Mouse (Mus musculus): ENCODE data around the gene Kcnh6.

The Kcnh6 gene

GRCm38 (mm10) chr11:106007821-106008220, at the start of gene Kcnh6:
Kcnh6 (plus strand) TSS chr11:106008124.
- DNase-seq (ENCODE audit: low read depth) = peak; percentile 80

GRCm38 (mm10) chr11:105958566-105958965, 49.4 kb upstream of the Kcnh6 start:
- DNase-seq (ENCODE audit: low read depth) = no peak

GRCm38 (mm10) chr11:105959355-105959754, 48.6 kb upstream of the Kcnh6 start:
- no peak for DNase-seq (ENCODE audit: low read depth)

- DNase-seq (ENCODE audit: low read depth) = no peak
These were observed 43.2 kb upstream of the Kcnh6 start for GRCm38 (mm10) chr11:105964691-105965090.

GRCm38 (mm10) chr11:105966288-105966687, 41.6 kb upstream of the Kcnh6 start:
- DNase-seq (ENCODE audit: low read depth) = no peak

GRCm38 (mm10) chr11:105967741-105968574, 40.0 kb upstream of the Kcnh6 start, which contains the start of gene Ace:
Ace (plus strand) TSS chr11:105967945.
- no peak for DNase-seq (ENCODE audit: low read depth)

- no peak for DNase-seq (ENCODE audit: low read depth)
These were observed 39.0 kb upstream of the Kcnh6 start for GRCm38 (mm10) chr11:105968948-105969347.

- peak; percentile 39 for DNase-seq (ENCODE audit: low read depth)
These were observed 38.4 kb upstream of the Kcnh6 start for GRCm38 (mm10) chr11:105969516-105969915.

- DNase-seq (ENCODE audit: low read depth) = no peak
These were observed 33.3 kb upstream of the Kcnh6 start for GRCm38 (mm10) chr11:105974593-105974992.

- no peak for DNase-seq (ENCODE audit: low read depth)
These were observed 32.9 kb upstream of the Kcnh6 start for GRCm38 (mm10) chr11:105975050-105975449.

GRCm38 (mm10) chr11:105975636-105976035, 32.3 kb upstream of the Kcnh6 start:
- DNase-seq (ENCODE audit: low read depth) = no peak

- DNase-seq (ENCODE audit: low read depth) = no peak
These were observed 29.7 kb upstream of the Kcnh6 start for GRCm38 (mm10) chr11:105978232-105978631.

- DNase-seq (ENCODE audit: low read depth) = no peak
These were observed 29.3 kb upstream of the Kcnh6 start for GRCm38 (mm10) chr11:105978634-105979033.

- no peak for DNase-seq (ENCODE audit: low read depth)
These were observed 23.5 kb upstream of the Kcnh6 start for GRCm38 (mm10) chr11:105984452-105984851.

GRCm38 (mm10) chr11:105987446-105987845, 20.5 kb upstream of the Kcnh6 start:
- no peak for DNase-seq (ENCODE audit: low read depth)

GRCm38 (mm10) chr11:105989446-105989845, 18.5 kb upstream of the Kcnh6 start:
- DNase-seq (ENCODE audit: low read depth) = no peak

GRCm38 (mm10) chr11:105990231-105990630, 17.7 kb upstream of the Kcnh6 start:
- no peak for DNase-seq (ENCODE audit: low read depth)

GRCm38 (mm10) chr11:105994375-105994774, 13.5 kb upstream of the Kcnh6 start, which contains the start of gene Ace3:
Ace3 (plus strand) TSS chr11:105994675.
- no peak for DNase-seq (ENCODE audit: low read depth)

GRCm38 (mm10) chr11:106000062-106000461, 7.9 kb upstream of the Kcnh6 start:
- no peak for DNase-seq (ENCODE audit: low read depth)

- peak; percentile 73 for DNase-seq (ENCODE audit: low read depth)
These were observed 6.2 kb upstream of the Kcnh6 start for GRCm38 (mm10) chr11:106001718-106002117.

- DNase-seq (ENCODE audit: low read depth) = no peak
These were observed 3.3 kb upstream of the Kcnh6 start for GRCm38 (mm10) chr11:106004576-106004975.

- DNase-seq (ENCODE audit: low read depth) = no peak
These were observed 2.0 kb upstream of the Kcnh6 start for GRCm38 (mm10) chr11:106005970-106006369.

GRCm38 (mm10) chr11:106012711-106013110, 4.8 kb downstream of the Kcnh6 start:
- DNase-seq (ENCODE audit: low read depth) = no peak

All from induced T-regulatory cell, adult 2 months (primary cell).